Mouse (Mus musculus): ENCODE results near the gene Map3k21. TPM values are rescaled to one million over a fixed set of nuclear protein-coding genes. Genes with fewer than 3 reads are reported as not detected.

Map3k21 gene
- total and polyA plus RNA-seq, 2 experiments from 2014 or later, result 0.98 to 2.8 TPM

DNA sequence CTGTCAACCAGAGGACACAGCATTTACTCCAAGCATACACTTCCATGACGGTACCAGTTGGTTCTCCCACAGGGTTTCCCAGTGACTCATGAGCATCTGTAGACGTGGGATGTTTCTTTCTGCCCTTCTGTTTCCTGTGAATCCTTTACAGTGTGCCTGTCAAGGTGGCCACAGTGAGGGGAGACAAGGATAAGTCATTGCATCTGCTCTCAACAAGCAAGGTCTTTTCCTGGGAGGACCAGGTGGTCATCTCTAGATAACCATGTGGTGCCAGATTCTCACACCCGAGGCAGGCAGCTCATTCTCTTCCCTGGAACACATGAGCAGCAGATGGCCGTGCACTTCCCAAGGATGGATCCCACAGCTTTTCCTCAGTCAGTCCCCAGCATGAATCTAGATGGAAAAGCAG is 49.1 kb downstream of the Map3k21 start:
- no peak overlapping the region for H3K27ac ChIP-seq (ENCODE audit: low read depth, low read length)
- DNase-seq (ENCODE audit: low spot score) (peak; percentile 62), ATAC-seq (ENCODE audit: low FRiP score) (no peak)
- H3K27me3 ChIP-seq (ENCODE audit: insufficient read depth, low read length), result peaks cover 7% of the 10 kb centered on the region; the same call in 1 of the 2 replicates
- no peak overlapping the region for H3K4me3 ChIP-seq (ENCODE audit: low read depth, low read length)
- no peak overlapping the region for H3K9ac ChIP-seq (replicated peaks; ENCODE audit: low read length, poor library complexity, severe bottlenecking)
- no peaks in the 10 kb centered on the region; the same call in 1 of the 2 replicates for H3K4me1 ChIP-seq (ENCODE audit: insufficient read depth, low read length)
- 68% methylated on average over 4 of the region's 4 CpGs for WGBS
- H3K4me2 ChIP-seq (ENCODE audit: low read depth, low read length, poor library complexity, severe bottlenecking), result no peak overlapping the region
- H3K9me3 ChIP-seq (ENCODE audit: low read length), result peaks cover 5% of the 10 kb centered on the region; the same call in 1 of the 2 replicates
- no peak for TF ChIP-seq CTCF (IDR thresholded peaks at IDR 0.05)
- no peaks in the 10 kb centered on the region for H3K36me3 ChIP-seq (ENCODE audit: insufficient read depth, low read length)

DNA sequence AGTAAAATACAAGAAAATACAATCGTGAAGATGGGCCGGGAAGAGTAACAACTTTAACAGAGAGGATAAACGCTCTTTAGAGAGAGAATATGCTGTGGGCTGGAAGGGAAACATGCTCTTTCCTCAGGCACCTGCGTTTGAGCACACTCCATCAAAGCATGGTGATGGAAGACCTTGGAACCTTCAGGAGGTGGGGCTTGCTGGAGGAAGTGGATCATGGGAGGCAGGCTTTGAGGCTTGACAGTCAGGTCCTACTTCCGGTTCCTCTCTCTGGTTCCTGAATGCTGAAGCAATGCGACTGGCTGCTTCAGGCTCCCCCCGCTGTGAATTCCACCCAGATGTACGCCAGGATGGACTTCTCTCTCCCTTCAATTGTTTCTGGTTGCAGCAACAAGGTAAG is 49.8 kb downstream of the Map3k21 start:
- Histone ChIP-seq H3K4me3 (ENCODE audit: low read depth, low read length) (no peak overlapping the region), H3K9me3 (ENCODE audit: low read length) (peaks cover 5% of the 10 kb centered on the region; the same call in 1 of the 2 replicates), H3K27ac (ENCODE audit: low read depth, low read length) (no peak overlapping the region), H3K4me2 (ENCODE audit: low read depth, low read length, poor library complexity, severe bottlenecking) (no peak overlapping the region), H3K36me3 (ENCODE audit: insufficient read depth, low read length) (no peaks in the 10 kb centered on the region), H3K27me3 (ENCODE audit: insufficient read depth, low read length) (peaks cover 7% of the 10 kb centered on the region; the same call in 1 of the 2 replicates), H3K4me1 (ENCODE audit: insufficient read depth, low read length) (no peaks in the 10 kb centered on the region; the same call in 1 of the 2 replicates), H3K9ac (replicated peaks; ENCODE audit: low read length, poor library complexity, severe bottlenecking) (no peak overlapping the region)
- WGBS, result 83% methylated on average over 8 of the region's 8 CpGs
- TF ChIP-seq CTCF (IDR thresholded peaks at IDR 0.05), result no peak
- DNase-seq (ENCODE audit: low spot score) (no peak), ATAC-seq (ENCODE audit: low FRiP score) (no peak)

DNA sequence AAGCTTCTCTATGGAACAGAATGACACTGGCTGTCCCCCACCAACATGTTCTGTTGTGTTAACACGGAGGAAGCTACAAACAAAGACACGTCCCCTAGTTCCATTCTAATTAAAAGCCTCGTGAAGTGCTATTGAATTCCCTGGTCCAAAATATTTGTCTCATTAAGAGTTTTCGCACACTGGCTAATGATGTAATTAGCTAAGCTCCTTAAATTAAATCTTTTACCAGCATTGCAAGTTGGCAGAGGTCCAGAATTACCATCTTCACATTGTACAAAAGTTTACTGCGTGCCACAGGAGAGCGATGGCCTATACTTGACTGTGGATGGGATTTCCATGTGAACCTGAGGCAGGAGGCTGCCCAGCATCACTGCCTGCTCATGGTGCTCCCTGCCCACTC is 51.5 kb downstream of the Map3k21 start:
- Histone ChIP-seq H3K36me3 (ENCODE audit: insufficient read depth, low read length) (no peaks in the 10 kb centered on the region), H3K4me1 (ENCODE audit: insufficient read depth, low read length) (no peaks in the 10 kb centered on the region; the same call in 1 of the 2 replicates), H3K4me3 (ENCODE audit: low read depth, low read length) (no peak overlapping the region), H3K27ac (ENCODE audit: low read depth, low read length) (no peak overlapping the region), H3K27me3 (ENCODE audit: insufficient read depth, low read length) (peaks cover 7% of the 10 kb centered on the region; the same call in 1 of the 2 replicates), H3K9me3 (ENCODE audit: low read length) (peaks cover 5% of the 10 kb centered on the region; the same call in 1 of the 2 replicates), H3K9ac (replicated peaks; ENCODE audit: low read length, poor library complexity, severe bottlenecking) (no peak overlapping the region), H3K4me2 (ENCODE audit: low read depth, low read length, poor library complexity, severe bottlenecking) (no peak overlapping the region)
- WGBS, result 77% methylated on average over 6 of the region's 6 CpGs
- DNase-seq (ENCODE audit: low spot score) (peak; percentile 70), ATAC-seq (ENCODE audit: low FRiP score) (no peak)
- TF ChIP-seq CTCF (IDR thresholded peaks at IDR 0.05), result no peak

DNA sequence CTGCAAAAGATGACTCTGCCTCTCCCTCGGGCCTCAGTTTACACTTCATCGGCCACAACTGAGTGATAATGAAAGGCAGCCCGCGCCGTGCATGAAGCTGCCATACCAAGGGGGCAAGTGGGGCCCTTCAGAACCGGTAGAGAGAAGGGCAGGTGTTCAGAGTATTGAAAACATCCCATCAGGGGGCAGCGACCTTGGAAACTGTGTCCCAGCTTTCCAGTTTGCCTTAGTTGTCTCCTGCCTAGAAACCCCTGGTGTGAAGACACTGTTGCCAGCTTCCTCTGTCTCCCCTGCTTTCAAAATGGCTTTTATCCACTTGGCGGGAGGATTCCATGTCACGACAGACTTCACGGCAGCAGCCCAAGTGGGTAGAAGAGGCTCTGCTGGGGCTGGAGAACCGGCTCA is 53.6 kb downstream of the Map3k21 start:
- Histone ChIP-seq H3K4me2 (ENCODE audit: low read depth, low read length, poor library complexity, severe bottlenecking) (peak overlapping the region; percentile 38), H3K4me1 (ENCODE audit: insufficient read depth, low read length) (no peaks in the 10 kb centered on the region; the same call in 1 of the 2 replicates), H3K4me3 (ENCODE audit: low read depth, low read length) (0 out of 2 replicates have a peak overlapping the region, but pooled peaks have one; percentile 5), H3K27ac (ENCODE audit: low read depth, low read length) (no peak overlapping the region), H3K9ac (replicated peaks; ENCODE audit: low read length, poor library complexity, severe bottlenecking) (no peak overlapping the region), H3K36me3 (ENCODE audit: insufficient read depth, low read length) (no peaks in the 10 kb centered on the region), H3K9me3 (ENCODE audit: low read length) (peaks cover 5% of the 10 kb centered on the region; the same call in 1 of the 2 replicates), H3K27me3 (ENCODE audit: insufficient read depth, low read length) (peaks cover 7% of the 10 kb centered on the region; the same call in 1 of the 2 replicates)
- ATAC-seq (ENCODE audit: low FRiP score) (no peak), DNase-seq (ENCODE audit: low spot score) (peak; percentile 49)
- TF ChIP-seq CTCF (IDR thresholded peaks at IDR 0.05), result no peak
- 5% methylated on average over 11 of the region's 11 CpGs for WGBS

DNA sequence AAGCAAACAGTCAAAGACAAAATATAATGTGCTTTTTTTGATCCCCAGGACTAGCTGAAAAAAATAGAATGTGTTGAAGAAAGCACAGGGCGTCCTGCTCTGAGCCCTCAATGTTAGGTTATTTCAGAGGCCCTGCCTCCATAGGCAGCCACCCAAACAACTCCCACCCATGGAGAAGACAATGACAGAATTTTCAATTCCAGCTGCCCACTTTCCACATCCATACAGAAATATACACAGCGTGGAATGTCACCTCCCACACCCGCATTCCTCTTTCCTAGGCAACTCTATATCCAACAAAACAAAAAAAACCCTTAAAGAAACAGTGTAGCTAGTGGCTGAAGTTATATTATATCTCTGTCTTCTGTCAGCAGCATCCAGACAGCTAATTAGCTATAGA is 61.1 kb downstream of the Map3k21 start:
- Histone ChIP-seq H3K4me1 (ENCODE audit: insufficient read depth, low read length) (no peaks in the 10 kb centered on the region), H3K4me3 (ENCODE audit: low read depth, low read length) (no peak overlapping the region), H3K27me3 (ENCODE audit: insufficient read depth, low read length) (no peaks in the 10 kb centered on the region), H3K4me2 (ENCODE audit: low read depth, low read length, poor library complexity, severe bottlenecking) (no peak overlapping the region), H3K27ac (ENCODE audit: low read depth, low read length) (no peak overlapping the region), H3K9ac (replicated peaks; ENCODE audit: low read length, poor library complexity, severe bottlenecking) (no peak overlapping the region), H3K9me3 (ENCODE audit: low read length) (no peaks in the 10 kb centered on the region), H3K36me3 (ENCODE audit: insufficient read depth, low read length) (no peaks in the 10 kb centered on the region)
- WGBS, result 57% methylated on average over 3 of the region's 3 CpGs
- ATAC-seq (ENCODE audit: low FRiP score) (no peak), DNase-seq (ENCODE audit: low spot score) (no peak)
- TF ChIP-seq CTCF (IDR thresholded peaks at IDR 0.05), result no peak

DNA sequence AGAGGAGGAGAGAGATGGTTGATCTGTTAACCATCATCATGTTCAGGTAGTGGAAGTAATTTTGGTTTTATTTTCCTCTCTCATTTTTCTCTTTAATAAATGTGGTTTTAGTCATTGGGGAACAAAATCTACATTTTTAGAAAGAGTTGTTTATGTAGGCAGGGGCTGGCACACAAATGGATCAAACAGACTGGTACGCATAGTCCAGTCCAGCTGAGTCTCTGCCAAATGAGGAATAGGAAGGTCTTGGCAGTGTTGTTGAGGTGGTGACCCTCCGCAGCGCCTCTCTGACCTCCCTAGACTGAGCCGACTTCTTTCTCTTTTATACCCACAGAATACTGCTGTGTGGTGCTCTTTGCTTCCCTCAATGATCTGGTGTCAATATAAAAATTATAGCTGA is 65.7 kb downstream of the Map3k21 start:
- DNase-seq (ENCODE audit: low spot score) (no peak), ATAC-seq (ENCODE audit: low FRiP score) (no peak)
- H3K27me3 ChIP-seq (ENCODE audit: insufficient read depth, low read length), result no peaks in the 10 kb centered on the region
- H3K9me3 ChIP-seq (ENCODE audit: low read length), result no peaks in the 10 kb centered on the region
- H3K27ac ChIP-seq (ENCODE audit: low read depth, low read length), result no peak overlapping the region
- no peaks in the 10 kb centered on the region for H3K4me1 ChIP-seq (ENCODE audit: insufficient read depth, low read length)
- no peaks in the 10 kb centered on the region for H3K36me3 ChIP-seq (ENCODE audit: insufficient read depth, low read length)
- WGBS, result 80% methylated on average over 4 of the region's 4 CpGs
- H3K9ac ChIP-seq (replicated peaks; ENCODE audit: low read length, poor library complexity, severe bottlenecking), result no peak overlapping the region
- H3K4me2 ChIP-seq (ENCODE audit: low read depth, low read length, poor library complexity, severe bottlenecking), result no peak overlapping the region
- TF ChIP-seq CTCF (IDR thresholded peaks at IDR 0.05), result no peak
- H3K4me3 ChIP-seq (ENCODE audit: low read depth, low read length), result no peak overlapping the region
